Mouse (Mus musculus): ENCODE results near the gene Gm8267. TPM values are rescaled to one million over a fixed set of nuclear protein-coding genes. Genes with fewer than 3 reads are reported as not detected.
"Not testable (repeated sequence)": the region's sequence is repeated elsewhere in the genome, so short reads cannot be mapped to it uniquely, and the experiment has no call there.

The Gm8267 gene
- polyA plus RNA-seq (2015; fragmentation: Nextera tagmentation; extraction: Ambion mirVana), result not detected in 2 replicates

- 67% methylated on average over 3 of the region's 3 CpGs for WGBS
Observed at GRCm38 (mm10) chr14:44750240-44750639, at the start of gene Gm8267. TSS of gene Gm8267 (minus strand) at chr14:44750340.

GRCm38 (mm10) chr14:44789537-44790382 lies 39.6 kb upstream of the Gm8267 start:
- not testable (repeated sequence) for H3K27me3 ChIP-seq; H3K4me1 ChIP-seq (replicated peaks); H3K9ac ChIP-seq; H3K9me3 ChIP-seq (replicated peaks); H3K4me3 ChIP-seq; ATAC-seq (replicated peaks; ENCODE audit: insufficient number of reproducible peaks, insufficient read depth, low FRiP score, low read depth); H3K4me2 ChIP-seq; H3K36me3 ChIP-seq; H3K27ac ChIP-seq
- WGBS, result 59% methylated on average over 2 of the region's 2 CpGs

More at GRCm38 (mm10) chr14:44750240-44750639, at the start of gene Gm8267:
- Histone ChIP-seq H3K27ac (no peak within 1 kb of the TSS), H3K9me3 (replicated peaks) (no peaks in the 10 kb centered on the region), H3K36me3 (no peaks in the 10 kb centered on the region), H3K4me3 (no peak within 1 kb of the TSS), H3K27me3 (no peaks in the 10 kb centered on the region), H3K4me1 (replicated peaks) (no peaks in the 10 kb centered on the region), H3K4me2 (no peak within 1 kb of the TSS), H3K9ac (no peak within 1 kb of the TSS)
- ATAC-seq (replicated peaks; ENCODE audit: insufficient number of reproducible peaks, insufficient read depth, low FRiP score, low read depth), result no peak

GRCm38 (mm10) chr14:44742789-44743188 lies 7.4 kb downstream of the Gm8267 start:
- not testable (repeated sequence) for H3K4me1 ChIP-seq (replicated peaks); H3K36me3 ChIP-seq; ATAC-seq (replicated peaks; ENCODE audit: insufficient number of reproducible peaks, insufficient read depth, low FRiP score, low read depth); H3K27me3 ChIP-seq; H3K4me2 ChIP-seq; H3K9me3 ChIP-seq (replicated peaks); H3K27ac ChIP-seq; H3K4me3 ChIP-seq; H3K9ac ChIP-seq
- 47% methylated on average over 1 of the region's 1 CpGs for WGBS

DNA sequence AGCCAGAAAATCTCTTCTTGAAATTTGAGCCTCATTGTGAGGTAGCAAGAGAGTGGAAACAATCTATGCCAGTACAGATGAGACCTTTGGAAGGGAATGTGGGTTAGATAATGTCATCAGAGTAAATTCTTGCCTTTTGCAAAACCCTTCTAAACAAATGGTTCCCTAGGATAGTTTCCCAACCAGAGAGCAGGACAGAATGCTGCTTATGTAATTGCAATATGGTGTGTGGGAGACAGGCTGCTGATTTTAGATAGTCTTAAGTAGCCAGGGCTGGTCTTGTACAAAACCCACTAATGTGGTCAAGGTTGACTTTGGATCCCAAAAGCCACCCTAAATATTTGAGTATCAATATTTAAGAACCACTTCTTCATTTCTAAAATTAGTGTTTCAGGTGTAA lies 19.4 kb downstream of the Gm8267 start:
- H3K27ac ChIP-seq, result not testable (repeated sequence)

DNA sequence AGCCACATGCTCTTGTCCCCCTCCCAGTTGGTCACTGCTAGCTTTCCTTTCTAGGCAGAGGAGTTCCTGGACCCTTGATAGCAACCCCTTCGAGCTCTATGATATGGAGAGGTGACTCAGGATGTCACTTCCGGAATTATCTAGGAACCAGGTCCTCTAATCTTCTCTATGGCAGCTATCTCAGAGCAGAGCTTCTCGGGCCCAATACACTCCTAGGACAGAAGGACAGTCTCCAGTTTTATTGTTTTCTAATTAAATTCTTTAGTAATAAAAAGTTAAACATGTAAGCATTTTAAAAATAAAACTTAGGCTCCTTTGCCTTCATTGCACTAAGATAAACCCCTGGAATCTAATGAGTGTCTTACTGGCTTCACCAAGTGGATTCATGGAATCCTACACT lies 43.8 kb downstream of the Gm8267 start, which contains the start of gene Gm8257:
Gene Gm8257, minus strand, starts transcription at position 101 of the 400 bp plus-strand sequence.
- not testable (repeated sequence) for H3K9me3 ChIP-seq (replicated peaks); H3K27ac ChIP-seq; H3K4me2 ChIP-seq; H3K27me3 ChIP-seq; H3K4me1 ChIP-seq (replicated peaks); ATAC-seq (replicated peaks; ENCODE audit: insufficient number of reproducible peaks, insufficient read depth, low FRiP score, low read depth); H3K36me3 ChIP-seq; H3K4me3 ChIP-seq; H3K9ac ChIP-seq
- WGBS, result 47% methylated on average over 3 of the region's 3 CpGs

More for the DNA sequence above, 19.4 kb downstream of the Gm8267 start:
- ATAC-seq (replicated peaks; ENCODE audit: insufficient number of reproducible peaks, insufficient read depth, low FRiP score, low read depth); H3K9ac ChIP-seq; H3K4me3 ChIP-seq; H3K9me3 ChIP-seq (replicated peaks); H3K27me3 ChIP-seq; H3K4me1 ChIP-seq (replicated peaks); H3K36me3 ChIP-seq; H3K4me2 ChIP-seq: not testable (repeated sequence)

Other genes with a start within 250 kb of the Gm8267 start
- gene Gm17093, start 232.1 kb downstream of the Gm8267 start, polyA plus RNA-seq (2015; fragmentation: Nextera tagmentation; extraction: Ambion mirVana), result not detected in 2 replicates
- gene Gm8247, start 167.2 kb downstream of the Gm8267 start, polyA plus RNA-seq (2015; fragmentation: Nextera tagmentation; extraction: Ambion mirVana), result not detected in 2 replicates
- gene Gm5624, start 122.4 kb downstream of the Gm8267 start, polyA plus RNA-seq (2015; fragmentation: Nextera tagmentation; extraction: Ambion mirVana), result not detected in 2 replicates
- gene Gm8257, start 43.9 kb downstream of the Gm8267 start, polyA plus RNA-seq (2015; fragmentation: Nextera tagmentation; extraction: Ambion mirVana), result not detected in 2 replicates
- 0.09 TPM in 1 of 2 replicates, not detected in the other for gene Ptgdr, start 109.0 kb upstream of the Gm8267 start, polyA plus RNA-seq (2015; fragmentation: Nextera tagmentation; extraction: Ambion mirVana)
- 0.18 and 0.44 TPM in 2 replicates for gene Ptger2, start 237.9 kb upstream of the Gm8267 start, polyA plus RNA-seq (2015; fragmentation: Nextera tagmentation; extraction: Ambion mirVana)

All from heart, embryonic 15.5 days (tissue).